Mouse (Mus musculus): ENCODE measurements around the gene Cracr2b. TPM values are rescaled to one million over a fixed set of nuclear protein-coding genes. Genes with fewer than 3 reads are reported as not detected.
A peak's percentile ranks its signal among the peaks of the same experiment; 100 is the strongest.

Gene Cracr2b
- polyA plus RNA-seq, 1 experiment from 2014 or later: 8.1 TPM

GRCm38 (mm10) chr7:141478270-141478748 is 17.4 kb downstream of the Cracr2b start:
- peaks cover 32% of the 10 kb centered on the region for H3K4me1 ChIP-seq (replicated peaks; ENCODE audit: control insufficient read depth, insufficient read depth, low read length)
- H3K4me3 ChIP-seq (replicated peaks; ENCODE audit: low read length): no peak overlapping the region
- no peak overlapping the region for H3K27ac ChIP-seq
- H3K4me2 ChIP-seq (replicated peaks): no peak overlapping the region
- no peaks in the 10 kb centered on the region for H3K36me3 ChIP-seq (replicated peaks; ENCODE audit: control insufficient read depth, insufficient read depth)
- ATAC-seq (ENCODE audit: low FRiP score) (no peak), DNase-seq (ENCODE audit: low spot score) (no peak)
- peaks cover 15% of the 10 kb centered on the region; the same call in 1 of the 2 replicates for H3K27me3 ChIP-seq (ENCODE audit: control insufficient read depth, insufficient read depth, low read length)
- H3K9ac ChIP-seq: no peak overlapping the region
- 79% methylated on average over 5 of the region's 5 CpGs for WGBS
- H3K9me3 ChIP-seq (ENCODE audit: control insufficient read depth, low read length): no peaks in the 10 kb centered on the region

GRCm38 (mm10) chr7:141480842-141481497 is 20.1 kb downstream of the Cracr2b start:
- no peaks in the 10 kb centered on the region for H3K9me3 ChIP-seq (ENCODE audit: control insufficient read depth, low read length)
- H3K4me1 ChIP-seq (replicated peaks; ENCODE audit: control insufficient read depth, insufficient read depth, low read length): peaks cover 20% of the 10 kb centered on the region
- H3K36me3 ChIP-seq (replicated peaks; ENCODE audit: control insufficient read depth, insufficient read depth): no peaks in the 10 kb centered on the region
- H3K4me2 ChIP-seq (replicated peaks): peak overlapping the region; percentile 90
- WGBS: 10% methylated on average over 10 of the region's 10 CpGs
- H3K9ac ChIP-seq: peak overlapping the region; percentile 80
- H3K27me3 ChIP-seq (ENCODE audit: control insufficient read depth, insufficient read depth, low read length): peaks cover 14% of the 10 kb centered on the region; the same call in 1 of the 2 replicates
- H3K4me3 ChIP-seq (replicated peaks; ENCODE audit: low read length): peak overlapping the region; percentile 70
- no peak overlapping the region; the same call in 1 of the 2 replicates for H3K27ac ChIP-seq
- ATAC-seq (ENCODE audit: low FRiP score): peak; percentile 49
- peak; percentile 81 for DNase-seq (ENCODE audit: low spot score)

- H3K9ac ChIP-seq: peak overlapping the region; percentile 80
- peak; percentile 63 for ATAC-seq (ENCODE audit: low FRiP score)
- H3K36me3 ChIP-seq (replicated peaks; ENCODE audit: control insufficient read depth, insufficient read depth): no peaks in the 10 kb centered on the region; the same call in 1 of the 2 replicates
- peak overlapping the region; percentile 90 for H3K4me2 ChIP-seq (replicated peaks)
- peak; percentile 56 for DNase-seq (ENCODE audit: low spot score)
- peak overlapping the region; percentile 75 for H3K27ac ChIP-seq
- WGBS: under 1% methylated on average over 78 of the region's 81 CpGs
- H3K4me1 ChIP-seq (replicated peaks; ENCODE audit: control insufficient read depth, insufficient read depth, low read length): peaks cover 18% of the 10 kb centered on the region
- peak overlapping the region; percentile 70 for H3K4me3 ChIP-seq (replicated peaks; ENCODE audit: low read length)
- H3K27me3 ChIP-seq (ENCODE audit: control insufficient read depth, insufficient read depth, low read length): peaks cover 10% of the 10 kb centered on the region; the same call in 1 of the 2 replicates
- no peaks in the 10 kb centered on the region for H3K9me3 ChIP-seq (ENCODE audit: control insufficient read depth, low read length)
Observed at GRCm38 (mm10) chr7:141481498-141482401, 20.9 kb downstream of the Cracr2b start.

- peaks cover 26% of the 10 kb centered on the region for H3K4me1 ChIP-seq (replicated peaks; ENCODE audit: control insufficient read depth, insufficient read depth, low read length)
- peak; percentile 3; the same call in 1 of the 2 replicates for ATAC-seq (ENCODE audit: low FRiP score)
- 4% methylated on average over 11 of the region's 11 CpGs for WGBS
Observed at GRCm38 (mm10) chr7:141482531-141483024, 21.7 kb downstream of the Cracr2b start.

GRCm38 (mm10) chr7:141483114-141483653 is 22.3 kb downstream of the Cracr2b start:
- no peak for DNase-seq (ENCODE audit: low spot score)
- Histone ChIP-seq H3K9me3 (ENCODE audit: control insufficient read depth, low read length) (no peaks in the 10 kb centered on the region), H3K27ac (no peak overlapping the region), H3K4me3 (replicated peaks; ENCODE audit: low read length) (peak overlapping the region; percentile 70), H3K27me3 (ENCODE audit: control insufficient read depth, insufficient read depth, low read length) (peaks cover 10% of the 10 kb centered on the region; the same call in 1 of the 2 replicates), H3K4me2 (replicated peaks) (peak overlapping the region; percentile 90), H3K36me3 (replicated peaks; ENCODE audit: control insufficient read depth, insufficient read depth) (no peaks in the 10 kb centered on the region; the same call in 1 of the 2 replicates), H3K9ac (no peak overlapping the region; the same call in 1 of the 2 replicates), H3K4me1 (replicated peaks; ENCODE audit: control insufficient read depth, insufficient read depth, low read length) (peaks cover 26% of the 10 kb centered on the region)
- WGBS: 80% methylated on average over 6 of the region's 6 CpGs
- ATAC-seq (ENCODE audit: low FRiP score): no peak

More at GRCm38 (mm10) chr7:141482531-141483024, 21.7 kb downstream of the Cracr2b start:
- H3K4me3 ChIP-seq (replicated peaks; ENCODE audit: low read length): peak overlapping the region; percentile 70
- H3K36me3 ChIP-seq (replicated peaks; ENCODE audit: control insufficient read depth, insufficient read depth): no peaks in the 10 kb centered on the region; the same call in 1 of the 2 replicates
- peak overlapping the region; percentile 90 for H3K4me2 ChIP-seq (replicated peaks)
- no peaks in the 10 kb centered on the region for H3K9me3 ChIP-seq (ENCODE audit: control insufficient read depth, low read length)
- peaks cover 10% of the 10 kb centered on the region; the same call in 1 of the 2 replicates for H3K27me3 ChIP-seq (ENCODE audit: control insufficient read depth, insufficient read depth, low read length)
- no peak for DNase-seq (ENCODE audit: low spot score)
- peak overlapping the region; percentile 75; the same call in 1 of the 2 replicates for H3K27ac ChIP-seq
- H3K9ac ChIP-seq: peak overlapping the region; percentile 80

- H3K27me3 ChIP-seq (ENCODE audit: control insufficient read depth, insufficient read depth, low read length): peaks cover 10% of the 10 kb centered on the region; the same call in 1 of the 2 replicates
Observed at GRCm38 (mm10) chr7:141484186-141485120, 23.6 kb downstream of the Cracr2b start.

GRCm38 (mm10) chr7:141485186-141485585 is 24.3 kb downstream of the Cracr2b start:
- Histone ChIP-seq H3K27me3 (ENCODE audit: control insufficient read depth, insufficient read depth, low read length) (peaks cover 10% of the 10 kb centered on the region; the same call in 1 of the 2 replicates), H3K4me1 (replicated peaks; ENCODE audit: control insufficient read depth, insufficient read depth, low read length) (peaks cover 26% of the 10 kb centered on the region), H3K9ac (no peak overlapping the region), H3K27ac (no peak overlapping the region), H3K36me3 (replicated peaks; ENCODE audit: control insufficient read depth, insufficient read depth) (no peaks in the 10 kb centered on the region; the same call in 1 of the 2 replicates), H3K4me2 (replicated peaks) (no peak overlapping the region), H3K9me3 (ENCODE audit: control insufficient read depth, low read length) (no peaks in the 10 kb centered on the region), H3K4me3 (replicated peaks; ENCODE audit: low read length) (no peak overlapping the region)
- WGBS: 75% methylated on average over 2 of the region's 2 CpGs
- ATAC-seq (ENCODE audit: low FRiP score): no peak
- DNase-seq (ENCODE audit: low spot score): no peak

More at GRCm38 (mm10) chr7:141484186-141485120, 23.6 kb downstream of the Cracr2b start:
- no peak overlapping the region for H3K27ac ChIP-seq
- WGBS: 68% methylated on average over 5 of the region's 5 CpGs
- no peak overlapping the region for H3K4me2 ChIP-seq (replicated peaks)
- H3K9me3 ChIP-seq (ENCODE audit: control insufficient read depth, low read length): no peaks in the 10 kb centered on the region
- peaks cover 26% of the 10 kb centered on the region for H3K4me1 ChIP-seq (replicated peaks; ENCODE audit: control insufficient read depth, insufficient read depth, low read length)
- ATAC-seq (ENCODE audit: low FRiP score) (no peak), DNase-seq (ENCODE audit: low spot score) (no peak)
- no peaks in the 10 kb centered on the region; the same call in 1 of the 2 replicates for H3K36me3 ChIP-seq (replicated peaks; ENCODE audit: control insufficient read depth, insufficient read depth)
- H3K9ac ChIP-seq: no peak overlapping the region
- no peak overlapping the region for H3K4me3 ChIP-seq (replicated peaks; ENCODE audit: low read length)

- no peak for DNase-seq (ENCODE audit: low spot score)
- 84% methylated on average over 2 of the region's 2 CpGs for WGBS
- H3K27ac ChIP-seq: no peak overlapping the region
Observed at GRCm38 (mm10) chr7:141485606-141486005, 24.7 kb downstream of the Cracr2b start.

More at GRCm38 (mm10) chr7:141485606-141486005, 24.7 kb downstream of the Cracr2b start:
- H3K9me3 ChIP-seq (ENCODE audit: control insufficient read depth, low read length): no peaks in the 10 kb centered on the region
- no peak for ATAC-seq (ENCODE audit: low FRiP score)
- no peak overlapping the region for H3K4me2 ChIP-seq (replicated peaks)
- no peaks in the 10 kb centered on the region; the same call in 1 of the 2 replicates for H3K36me3 ChIP-seq (replicated peaks; ENCODE audit: control insufficient read depth, insufficient read depth)
- peaks cover 10% of the 10 kb centered on the region; the same call in 1 of the 2 replicates for H3K27me3 ChIP-seq (ENCODE audit: control insufficient read depth, insufficient read depth, low read length)
- peaks cover 26% of the 10 kb centered on the region for H3K4me1 ChIP-seq (replicated peaks; ENCODE audit: control insufficient read depth, insufficient read depth, low read length)
- H3K9ac ChIP-seq: no peak overlapping the region
- H3K4me3 ChIP-seq (replicated peaks; ENCODE audit: low read length): no peak overlapping the region

Data from hindbrain, embryonic 14.5 days (tissue).